ENCODE assay signal across 25 mouse cellular contexts in the genomic region with DNA sequence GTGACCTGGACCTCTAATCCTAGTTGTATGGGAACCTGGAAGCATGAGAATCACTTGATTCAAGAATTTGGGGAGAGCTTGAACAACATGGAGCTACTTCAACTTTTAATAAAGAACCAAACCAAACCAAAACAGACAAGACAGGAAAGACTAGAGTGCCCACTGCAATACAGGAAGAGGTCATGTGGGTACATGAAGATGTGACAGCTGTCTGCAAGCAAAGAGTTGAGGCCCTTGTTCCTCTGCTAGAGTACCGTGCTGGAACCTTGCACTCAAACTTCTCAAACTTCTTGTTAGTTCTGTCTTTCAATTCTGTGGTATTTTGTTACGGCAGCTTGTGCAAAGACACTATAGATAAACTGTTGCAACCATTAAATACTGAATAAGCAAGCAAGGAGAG. TPM values are rescaled to one million over a fixed set of nuclear protein-coding genes. Genes with fewer than 3 reads are reported as not detected.
A peak's percentile ranks its signal among the peaks of the same experiment; 100 is the strongest.
DNase-seq lines count a peak whose midpoint lies in the region; ATAC-seq lines count a peak whose summit lies in the region.
"Had no signal": no experiment of that assay in that cellular context is flagged by ENCODE, and none has a peak within 500 bp of the region (broad histone marks: within the 10 kb centered on the region; RNA-seq: fewer than 3 reads in every experiment).

No protein-coding gene starts in this region.

- H3K9me3 ChIP-seq in kidney, embryonic 16.5 days (ENCODE audit: low read length): no peaks in the 10 kb centered on the region
- H3K9me3 ChIP-seq: embryonic facial prominence, embryonic 12.5 days; heart, embryonic 12.5 days; hindbrain, embryonic 10.5 days had no signal

- H3K27me3 ChIP-seq in kidney, embryonic 16.5 days (ENCODE audit: insufficient read depth, low read length): no peaks in the 10 kb centered on the region
- H3K27me3 ChIP-seq: embryonic facial prominence, embryonic 12.5 days; heart, embryonic 12.5 days had no signal

- no peak overlapping the region for H3K4me2 ChIP-seq in kidney, embryonic 16.5 days (replicated peaks; ENCODE audit: low read depth, low read length)
- H3K4me2 ChIP-seq: embryonic facial prominence, embryonic 12.5 days; heart, embryonic 12.5 days; hindbrain, embryonic 14.5 days had no signal

- H3K36me3 ChIP-seq in kidney, embryonic 16.5 days (ENCODE audit: insufficient read depth, low read length): no peaks in the 10 kb centered on the region
- H3K36me3 ChIP-seq: embryonic facial prominence, embryonic 12.5 days; heart, embryonic 12.5 days; hindbrain, embryonic 10.5 days had no signal

- peak; percentile 50 for DNase-seq in CD4-positive, CD25-positive, alpha-beta regulatory T cell, adult 2 months (ENCODE audit: low read depth, low spot score)
- DNase-seq in natural killer cell, adult 2 months (ENCODE audit: low spot score in 2 of 2): peak; percentile 31 to 32
- no peak for DNase-seq in embryo, embryonic 9.5 days (ENCODE audit: extremely low spot score)
- DNase-seq in adipocyte (ENCODE audit: low spot score): no peak
- DNase-seq in adrenal gland, adult 18-20 months (ENCODE audit: low spot score in 2 of 2): no peak
- DNase-seq: adrenal gland, adult 8-10 months; adrenal gland, postnatal 36 days; embryo, embryonic 11 days; gastrocnemius, postnatal 10 days had no signal

- no peak overlapping the region for H3K4me3 ChIP-seq in kidney, embryonic 16.5 days (ENCODE audit: low read length)
- H3K4me3 ChIP-seq: embryonic facial prominence, embryonic 12.5 days; heart, embryonic 12.5 days; hindbrain, embryonic 10.5 days had no signal

- 82% methylated on average over 2 of the region's 2 CpGs for WGBS in kidney, embryonic 16.5 days

- no peak overlapping the region for H3K9ac ChIP-seq in kidney, embryonic 16.5 days (replicated peaks; ENCODE audit: low read length)
- H3K9ac ChIP-seq: embryonic facial prominence, embryonic 12.5 days; heart, embryonic 12.5 days; hindbrain, embryonic 14.5 days had no signal

- H3K4me1 ChIP-seq in kidney, embryonic 16.5 days (ENCODE audit: insufficient read depth, low read length): no peaks in the 10 kb centered on the region
- H3K4me1 ChIP-seq: embryonic facial prominence, embryonic 12.5 days; heart, embryonic 12.5 days; hindbrain, embryonic 10.5 days had no signal

- H3K27ac ChIP-seq in kidney, embryonic 16.5 days (ENCODE audit: low read length): no peak overlapping the region
- H3K27ac ChIP-seq: embryonic facial prominence, embryonic 12.5 days; hindbrain, embryonic 10.5 days; hindbrain, embryonic 14.5 days had no signal

- ATAC-seq in activated CD4-positive, CD25-positive, alpha-beta regulatory T cell, adult 4 months: peak; percentile 90
- ATAC-seq in inflammation-experienced regulatory T-cells, adult 6 months: peak; percentile 91
- no peak for ATAC-seq in kidney, embryonic 16.5 days (ENCODE audit: low FRiP score, low TSS enrichment)
- ATAC-seq: forebrain, embryonic 16.5 days had no signal

RNA-seq across cellular contexts. Expression of gene Ifng, which starts 36.5 kb away (rescaled TPM):
- polyA plus RNA-seq in activated CD4-positive, CD25-positive, alpha-beta regulatory T cell, adult 4 months (2017; shearing (Covaris generic)): 1 to 10 TPM; 8.9 to 9.8 TPM
- 10 to 100 TPM; 12.8 to 71.7 (median 14.6) TPM for polyA plus RNA-seq in inflammation-experienced regulatory T-cells, adult 6 months (2017; shearing (Covaris generic))
- total RNA-seq in adrenal gland, adult 18-20 months (2021): not detected
- not detected in 2 replicates for polyA plus RNA-seq in kidney, embryonic 16.5 days (2015; fragmentation: Nextera tagmentation; extraction: Ambion mirVana)
- total RNA-seq: adrenal gland, postnatal 36 days; ES-E14; gastrocnemius, postnatal 10 days; heart, adult 8-10 months; heart, postnatal 25 days had no signal
- polyA plus RNA-seq: C2C12; cerebellum, adult 2 months; embryonic facial prominence, embryonic 12.5 days; forebrain, embryonic 11.5 days; forebrain, embryonic 16.5 days; gonadal fat pad, adult 2 months; heart, embryonic 12.5 days; heart, embryonic 16.5 days; hindbrain, embryonic 10.5 days; hindbrain, embryonic 14.5 days had no signal

Comparison
In these comparisons a context has a peak if more than half of its experiments do, and no peak if none do; other contexts are left out.
1. DNase-seq: peak in CD4-positive, CD25-positive, alpha-beta regulatory T cell, adult 2 months (single experiment) and natural killer cell, adult 2 months (2 of 2); none in embryo, embryonic 9.5 days (single experiment), adipocyte (single experiment) and adrenal gland, adult 18-20 months (0 of 2).